Mouse (Mus musculus) liver, adult 2 months (tissue): ENCODE results near the gene Epp13. TPM values are rescaled to one million over a fixed set of nuclear protein-coding genes. Genes with fewer than 3 reads are reported as not detected.
"Not testable (repeated sequence)": the region's sequence is repeated elsewhere in the genome, so short reads cannot be mapped to it uniquely, and the experiment has no call there.

Source experiments
- DNase-seq: peaks from one replicate; pipeline ENCODE4 v3.0.0-alpha.2; 2011; ENCODE audit warnings: low read depth, low spot score; ENCODE audit errors: extremely low read depth
- H3K27ac ChIP-seq: fragments of 200-500 bp; replicated peaks from 2 replicates; pipeline ENCODE4 v1.5.1; 2012; ENCODE audit warnings: low read depth, mild to moderate bottlenecking, control low read depth, inconsistent platforms, low read length; ENCODE audit not compliant: insufficient read depth
- H3K27me3 ChIP-seq: fragments of 200-500 bp; 2 replicates; pipeline ENCODE4 v1.6.1; 2012; ENCODE audit warnings: mild to moderate bottlenecking, moderate library complexity, low read length, inconsistent platforms; ENCODE audit not compliant: control insufficient read depth, insufficient read depth
- H3K36me3 ChIP-seq: fragments of 200-500 bp; 2 replicates; pipeline ENCODE4 v1.6.1; 2012; ENCODE audit warnings: low read length, inconsistent platforms; ENCODE audit not compliant: control insufficient read depth, insufficient read depth
- H3K4me1 ChIP-seq: fragments of 200-500 bp; 2 replicates; pipeline ENCODE4 v1.6.1; 2011; ENCODE audit warnings: low read length; ENCODE audit not compliant: control insufficient read depth, insufficient read depth
- H3K4me3 ChIP-seq: fragments of 200-500 bp; 2 replicates; pipeline ENCODE4 v1.5.1; 2011; ENCODE audit warnings: low read depth, mild to moderate bottlenecking, control low read depth, low read length, moderate library complexity; ENCODE audit not compliant: insufficient read depth
- H3K79me2 ChIP-seq: fragments of 200-500 bp; 2 replicates; pipeline ENCODE4 v1.6.1; 2012; ENCODE audit warnings: inconsistent platforms, mild to moderate bottlenecking, low read length, moderate library complexity; ENCODE audit not compliant: control insufficient read depth, insufficient read depth
- H3K9ac ChIP-seq: fragments of 200-500 bp; 2 replicates; pipeline ENCODE4 v1.6.1; 2012; ENCODE audit warnings: low read depth, mild to moderate bottlenecking, control low read depth, inconsistent platforms, low read length
- CTCF ChIP-seq: fragments of 200-500 bp; IDR thresholded peaks from 2 replicates; pipeline ENCODE4 v1.5.1; 2011; ENCODE audit warnings: low read depth, low read length, control low read depth
- POLR2A ChIP-seq: fragments of 200-500 bp; IDR thresholded peaks from 2 replicates; pipeline ENCODE4 v1.6.1; 2011; ENCODE audit warnings: low read length, control low read depth; ENCODE audit not compliant: insufficient read depth; ENCODE audit errors: extremely low read depth
- WGBS: fragments of 180-500 bp; shearing (Covaris S2); methylation state at CpG from one replicate; pipeline ENCODE4 v1.1.7; 2018; 5-methylcytosine and 5-hydroxymethylcytosine counted together
- polyA plus RNA-seq: library from polyadenylated mRNA; depleted of rRNA; stranded (reverse); fragments of >200 nt; gene quantifications from 2 replicates; pipeline ENCODE4 v1.2.3, GENCODE M21; 2012
- total RNA-seq: library from RNA; depleted of rRNA; stranded (reverse); fragments of >200 nt; gene quantifications from 2 replicates; pipeline ENCODE4 v1.2.3, GENCODE M21; 2014

Gene Epp13
- total and polyA plus RNA-seq, 2 experiments, result not detected

GRCm38 (mm10) chr7:6258232-6259220 lies 6.0 kb downstream of the Epp13 start:
- TF ChIP-seq POLR2A (no peak), CTCF (no peak)
- peaks cover 4% of the 10 kb centered on the region for H3K4me1 ChIP-seq

DNA sequence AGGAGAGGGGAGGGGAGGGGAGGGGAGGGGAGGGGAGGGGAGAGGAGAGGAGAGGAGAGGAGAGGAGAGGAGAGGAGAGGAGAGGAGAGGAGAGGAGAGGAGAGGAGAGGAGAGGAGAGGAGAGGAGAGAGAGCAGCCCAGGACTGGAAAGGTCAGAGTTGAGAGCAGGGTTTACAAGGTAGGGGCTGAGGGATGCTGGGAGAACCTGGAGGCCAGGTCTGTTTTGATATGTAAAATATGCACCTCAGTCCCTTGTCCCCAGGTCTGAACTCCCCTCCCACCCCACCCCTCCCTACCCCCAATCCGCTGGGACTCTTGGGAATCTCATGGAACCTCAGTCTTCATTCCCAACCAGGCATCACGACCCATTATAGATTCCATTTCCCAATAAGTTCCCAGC lies 7.5 kb downstream of the Epp13 start:
- not testable (repeated sequence) for H3K4me1 ChIP-seq, H3K36me3 ChIP-seq, H3K27me3 ChIP-seq, H3K4me3 ChIP-seq, H3K27ac ChIP-seq, H3K79me2 ChIP-seq, DNase-seq, H3K9ac ChIP-seq
- 49% methylated on average over 2 of the region's 2 CpGs for WGBS

More at GRCm38 (mm10) chr7:6258232-6259220, 6.0 kb downstream of the Epp13 start:
- DNase-seq, result no peak
- WGBS, result 48% methylated on average over 16 of the region's 16 CpGs
- no peaks in the 10 kb centered on the region for H3K36me3 ChIP-seq
- no peaks in the 10 kb centered on the region for H3K27me3 ChIP-seq
- H3K4me3 ChIP-seq, result no peak overlapping the region
- H3K79me2 ChIP-seq, result no peaks in the 10 kb centered on the region
- no peak overlapping the region for H3K27ac ChIP-seq
- no peak overlapping the region for H3K9ac ChIP-seq

- TF ChIP-seq CTCF (peak; percentile 50), POLR2A (no peak)
- no peaks in the 10 kb centered on the region for H3K4me1 ChIP-seq
- H3K36me3 ChIP-seq, result no peaks in the 10 kb centered on the region
- DNase-seq, result peak; percentile 71
- WGBS, result 72% methylated on average over 3 of the region's 3 CpGs
- no peak overlapping the region for H3K4me3 ChIP-seq
- no peaks in the 10 kb centered on the region for H3K79me2 ChIP-seq
- no peak overlapping the region for H3K27ac ChIP-seq
- no peaks in the 10 kb centered on the region for H3K27me3 ChIP-seq
- no peak overlapping the region for H3K9ac ChIP-seq
Measured at GRCm38 (mm10) chr7:6262120-6262519, 9.6 kb downstream of the Epp13 start.

DNA sequence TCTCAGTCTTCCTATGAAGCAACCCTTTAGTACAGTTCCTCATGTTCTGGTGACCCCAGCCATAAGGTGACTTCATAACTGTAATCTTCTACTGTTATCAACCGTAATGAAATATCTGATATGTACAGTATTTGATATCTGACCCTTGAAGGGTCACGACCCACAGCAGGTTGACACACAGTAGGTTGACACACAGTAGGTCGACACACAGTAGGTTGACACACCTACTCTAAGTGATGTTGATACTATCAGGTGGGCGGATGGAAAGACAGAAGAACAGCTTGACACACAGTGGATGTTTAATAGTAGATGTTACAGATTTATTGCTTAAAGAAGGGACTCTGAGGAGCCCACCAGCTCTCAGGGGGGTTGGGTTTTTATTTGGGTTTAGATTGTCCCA lies 10.5 kb downstream of the Epp13 start:
- no peaks in the 10 kb centered on the region for H3K36me3 ChIP-seq
- DNase-seq, result no peak
- H3K27me3 ChIP-seq, result no peaks in the 10 kb centered on the region
- H3K27ac ChIP-seq, result no peak overlapping the region
- no peaks in the 10 kb centered on the region for H3K79me2 ChIP-seq
- WGBS, result 72% methylated on average over 4 of the region's 4 CpGs
- H3K9ac ChIP-seq, result no peak overlapping the region
- H3K4me3 ChIP-seq, result no peak overlapping the region
- no peaks in the 10 kb centered on the region for H3K4me1 ChIP-seq
- TF ChIP-seq CTCF (no peak), POLR2A (no peak)

DNA sequence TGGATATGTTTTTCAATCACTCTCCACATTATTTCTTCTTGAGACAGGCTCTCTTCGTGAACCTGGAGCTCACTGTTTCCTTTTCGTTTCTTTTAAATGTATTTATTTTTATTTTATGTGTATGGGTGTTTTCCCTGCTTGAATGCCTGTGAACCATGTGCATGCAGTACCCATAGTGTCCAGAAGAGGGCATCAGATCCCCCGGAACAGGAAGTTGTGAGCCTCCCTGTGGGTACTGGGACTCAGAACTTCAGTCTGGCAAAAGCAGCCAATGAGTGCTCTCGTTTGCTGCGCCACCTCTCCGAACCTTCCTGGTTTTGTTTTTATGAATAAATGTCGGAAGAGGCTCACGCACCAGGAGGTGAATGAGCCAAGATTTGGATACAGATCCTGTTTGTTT lies 13.2 kb downstream of the Epp13 start:
- no peaks in the 10 kb centered on the region for H3K36me3 ChIP-seq
- no peak overlapping the region for H3K9ac ChIP-seq
- no peak overlapping the region for H3K4me3 ChIP-seq
- H3K27me3 ChIP-seq, result no peaks in the 10 kb centered on the region
- H3K27ac ChIP-seq, result no peak overlapping the region
- 64% methylated on average over 8 of the region's 8 CpGs for WGBS
- no peaks in the 10 kb centered on the region for H3K79me2 ChIP-seq
- no peaks in the 10 kb centered on the region for H3K4me1 ChIP-seq
- peak; percentile 35 for DNase-seq
- TF ChIP-seq POLR2A, result no peak
- TF ChIP-seq CTCF, result peak; percentile 65

DNA sequence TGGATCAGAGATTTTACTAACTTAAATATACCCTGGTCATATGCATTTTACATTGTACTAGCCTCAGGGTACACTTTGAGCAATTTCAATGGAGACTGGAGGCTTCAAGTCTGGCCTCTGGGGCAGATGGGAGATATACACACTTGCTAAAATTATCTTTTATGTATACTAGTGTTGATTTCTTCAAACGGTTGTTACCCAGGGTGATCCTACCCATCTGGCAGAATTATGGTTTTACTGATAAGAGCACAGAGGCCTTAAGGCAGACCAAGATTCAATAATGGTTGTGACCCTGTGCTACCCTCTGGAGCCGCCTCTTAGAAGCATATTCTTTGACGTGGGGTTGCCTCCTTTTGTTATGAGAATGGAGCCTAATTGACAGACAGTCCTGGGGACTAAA lies 25.4 kb downstream of the Epp13 start:
- Histone ChIP-seq H3K9ac (no peak overlapping the region), H3K79me2 (no peaks in the 10 kb centered on the region), H3K27me3 (no peaks in the 10 kb centered on the region), H3K36me3 (no peaks in the 10 kb centered on the region), H3K27ac (no peak overlapping the region), H3K4me3 (no peak overlapping the region), H3K4me1 (no peaks in the 10 kb centered on the region)
- TF ChIP-seq CTCF (no peak), POLR2A (no peak)
- 57% methylated on average over 3 of the region's 3 CpGs for WGBS
- DNase-seq, result no peak
